Mouse (Mus musculus) ES-E14 (cell line): ENCODE data around the gene Rbm26.

Experiments used
- CHD2 ChIP-seq: IDR thresholded peaks from 2 replicates; pipeline ENCODE4 v1.6.1; 2014; ENCODE audit warnings: mild to moderate bottlenecking, low read depth, low read length, inconsistent platforms
- HCFC1 ChIP-seq: IDR thresholded peaks from 2 replicates; pipeline ENCODE4 v1.6.1; 2012; ENCODE audit warnings: low read length, inconsistent platforms, borderline replicate concordance; ENCODE audit not compliant: insufficient read depth
- MAFK ChIP-seq: IDR thresholded peaks from 2 replicates; pipeline ENCODE4 v1.6.1; 2014; ENCODE audit warnings: mild to moderate bottlenecking, low read depth, low read length, inconsistent platforms; ENCODE audit not compliant: insufficient read depth
- ZNF384 ChIP-seq: IDR thresholded peaks from 2 replicates; pipeline ENCODE4 v1.6.1; 2012; ENCODE audit warnings: low read depth, low read length, inconsistent platforms

- TF ChIP-seq HCFC1, result no peak
- no peak for TF ChIP-seq ZNF384
- TF ChIP-seq MAFK, result no peak
- TF ChIP-seq CHD2, result no peak
These were observed 78.3 kb downstream of the Rbm26 start for GRCm38 (mm10) chr14:105098861-105099260.
